Mouse (Mus musculus): ENCODE measurements at regions not wholly inside any gene's neighbourhood (a gene's known extent, or its start where the extent isn't known, plus 50 kb on each side); places are given as distances from the start of the nearest gene placed in this dataset.

DNA sequence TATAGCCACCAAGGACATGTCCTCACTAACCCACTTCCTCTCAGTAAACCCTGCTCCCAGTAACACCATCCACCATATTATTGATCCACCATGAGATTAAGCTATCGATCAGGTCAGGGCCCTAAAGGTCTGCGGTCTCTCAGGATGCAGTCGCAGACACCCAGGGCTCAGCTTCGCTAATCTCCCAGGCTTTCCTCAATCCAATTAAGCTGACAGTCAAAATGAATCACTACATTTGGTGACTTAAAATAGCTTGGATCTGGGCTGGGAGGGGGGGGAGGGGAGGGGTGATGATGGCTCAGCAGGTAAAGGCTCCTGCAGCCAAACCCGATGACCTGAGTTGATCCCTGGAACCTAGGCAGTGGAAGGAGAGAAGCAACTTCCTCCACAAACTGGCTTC is 233.7 kb upstream of the Lrfn2 start:
- Histone ChIP-seq H3K9me3 (ENCODE audit: control insufficient read depth, low read length) (no peaks in the 10 kb centered on the region), H3K4me1 (ENCODE audit: control insufficient read depth, insufficient read depth, low read length) (no peaks in the 10 kb centered on the region), H3K4me2 (replicated peaks; ENCODE audit: low read depth, low read length, severe bottlenecking) (no peak overlapping the region), H3K4me3 (replicated peaks; ENCODE audit: low read length) (no peak overlapping the region), H3K27ac (replicated peaks; ENCODE audit: low read depth, low read length) (no peak overlapping the region), H3K27me3 (ENCODE audit: control insufficient read depth, insufficient read depth, low read length) (no peaks in the 10 kb centered on the region), H3K9ac (ENCODE audit: low read depth, low read length, severe bottlenecking) (no peak overlapping the region), H3K36me3 (ENCODE audit: control insufficient read depth, insufficient read depth, low read length) (no peaks in the 10 kb centered on the region)
- WGBS, result 90% methylated on average over 5 of the region's 5 CpGs
- DNase-seq (ENCODE audit: low spot score) (no peak), ATAC-seq (ENCODE audit: low FRiP score, low read depth) (no peak)
- no peak for TF ChIP-seq POLR2A (IDR thresholded peaks at IDR 0.05; ENCODE audit: borderline replicate concordance, extremely low read depth, insufficient read depth, insufficient read length)

DNA sequence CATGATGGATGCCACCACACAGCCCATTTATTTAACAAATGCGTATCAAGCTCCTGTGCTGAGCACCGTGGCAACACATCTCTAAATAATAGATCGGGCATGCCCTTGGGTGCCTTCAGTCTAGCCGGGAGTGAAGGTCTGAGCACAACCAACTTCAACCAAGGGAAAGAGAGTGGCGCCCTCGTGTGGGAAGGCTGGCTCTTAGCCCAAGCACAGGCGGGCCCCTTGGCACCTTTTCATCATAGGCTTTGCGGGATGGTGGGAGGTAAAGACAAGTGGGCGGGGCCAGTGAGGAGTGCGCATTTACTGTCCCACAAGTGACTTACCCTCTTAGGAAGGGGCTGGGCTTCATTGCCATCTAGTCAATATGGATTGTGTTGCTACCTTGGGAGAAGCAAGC is 231.6 kb upstream of the Lrfn2 start:
- H3K36me3 ChIP-seq (ENCODE audit: control insufficient read depth, insufficient read depth, low read length), result no peaks in the 10 kb centered on the region
- H3K4me2 ChIP-seq (replicated peaks; ENCODE audit: low read depth, low read length, severe bottlenecking), result no peak overlapping the region
- no peaks in the 10 kb centered on the region for H3K4me1 ChIP-seq (ENCODE audit: control insufficient read depth, insufficient read depth, low read length)
- no peak for DNase-seq (ENCODE audit: low spot score)
- no peak overlapping the region for H3K27ac ChIP-seq (replicated peaks; ENCODE audit: low read depth, low read length)
- TF ChIP-seq POLR2A (IDR thresholded peaks at IDR 0.05; ENCODE audit: borderline replicate concordance, extremely low read depth, insufficient read depth, insufficient read length), result no peak
- no peak overlapping the region for H3K9ac ChIP-seq (ENCODE audit: low read depth, low read length, severe bottlenecking)
- no peak overlapping the region for H3K4me3 ChIP-seq (replicated peaks; ENCODE audit: low read length)
- WGBS, result 31% methylated on average over 10 of the region's 10 CpGs
- no peaks in the 10 kb centered on the region for H3K9me3 ChIP-seq (ENCODE audit: control insufficient read depth, low read length)
- no peak for ATAC-seq (ENCODE audit: low FRiP score, low read depth)
- no peaks in the 10 kb centered on the region for H3K27me3 ChIP-seq (ENCODE audit: control insufficient read depth, insufficient read depth, low read length)

DNA sequence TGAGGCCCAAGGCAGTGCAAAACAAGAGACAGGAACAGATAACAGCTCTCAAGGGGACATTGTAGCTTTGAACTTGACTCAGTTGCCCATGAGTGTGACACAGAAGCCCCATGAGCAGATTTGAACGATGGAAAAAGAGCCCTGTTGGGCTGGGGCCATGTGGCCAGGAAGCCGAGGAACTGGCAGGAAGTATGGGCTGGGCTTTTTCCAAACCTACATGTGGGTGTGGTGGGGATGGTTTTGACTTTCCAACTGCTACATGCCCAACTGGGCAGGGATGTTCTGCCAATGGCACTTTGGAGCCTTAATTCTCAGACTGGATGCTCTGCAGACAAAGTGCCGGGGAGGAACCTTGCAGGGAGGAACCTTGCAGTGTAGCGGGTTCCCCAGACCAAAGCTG is 211.7 kb upstream of the Lrfn2 start:
- ATAC-seq (ENCODE audit: low FRiP score, low read depth), result no peak
- TF ChIP-seq POLR2A (IDR thresholded peaks at IDR 0.05; ENCODE audit: borderline replicate concordance, extremely low read depth, insufficient read depth, insufficient read length), result no peak
- no peak for DNase-seq (ENCODE audit: low spot score)
- 73% methylated on average over 4 of the region's 4 CpGs for WGBS
- no peak overlapping the region for H3K4me2 ChIP-seq (replicated peaks; ENCODE audit: low read depth, low read length, severe bottlenecking)
- H3K27me3 ChIP-seq (ENCODE audit: control insufficient read depth, insufficient read depth, low read length), result no peaks in the 10 kb centered on the region; the same call in 1 of the 2 replicates
- H3K9me3 ChIP-seq (ENCODE audit: control insufficient read depth, low read length), result no peaks in the 10 kb centered on the region
- H3K4me3 ChIP-seq (replicated peaks; ENCODE audit: low read length), result no peak overlapping the region
- no peaks in the 10 kb centered on the region for H3K4me1 ChIP-seq (ENCODE audit: control insufficient read depth, insufficient read depth, low read length)
- H3K36me3 ChIP-seq (ENCODE audit: control insufficient read depth, insufficient read depth, low read length), result no peaks in the 10 kb centered on the region
- H3K9ac ChIP-seq (ENCODE audit: low read depth, low read length, severe bottlenecking), result no peak overlapping the region
- no peak overlapping the region for H3K27ac ChIP-seq (replicated peaks; ENCODE audit: low read depth, low read length)

DNA sequence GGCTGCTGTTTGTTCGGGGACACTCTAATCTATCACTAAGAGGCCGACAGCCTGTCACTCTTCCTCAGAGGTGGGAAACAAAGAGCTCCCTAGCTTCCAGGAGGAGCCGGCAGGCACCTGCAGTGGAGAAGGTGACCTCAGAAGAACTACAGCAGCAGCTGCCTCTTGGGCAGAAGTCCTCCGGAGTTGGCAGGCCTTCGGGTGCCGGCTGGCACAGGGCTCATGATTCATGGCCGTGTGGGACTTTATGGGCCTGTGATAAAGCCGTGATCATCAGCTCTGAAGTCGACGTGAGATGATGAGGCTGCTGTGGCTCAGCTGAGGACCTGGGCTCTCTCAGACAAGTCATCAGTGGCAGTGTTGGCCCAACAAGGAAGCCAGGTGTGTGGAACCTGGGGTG is 208.9 kb upstream of the Lrfn2 start:
- TF ChIP-seq POLR2A (IDR thresholded peaks at IDR 0.05; ENCODE audit: borderline replicate concordance, extremely low read depth, insufficient read depth, insufficient read length), result no peak
- ATAC-seq (ENCODE audit: low FRiP score, low read depth) (no peak), DNase-seq (ENCODE audit: low spot score) (no peak)
- H3K27me3 ChIP-seq (ENCODE audit: control insufficient read depth, insufficient read depth, low read length), result no peaks in the 10 kb centered on the region; the same call in 1 of the 2 replicates
- 78% methylated on average over 10 of the region's 10 CpGs for WGBS
- H3K4me1 ChIP-seq (ENCODE audit: control insufficient read depth, insufficient read depth, low read length), result no peaks in the 10 kb centered on the region
- H3K27ac ChIP-seq (replicated peaks; ENCODE audit: low read depth, low read length), result no peak overlapping the region
- no peak overlapping the region for H3K9ac ChIP-seq (ENCODE audit: low read depth, low read length, severe bottlenecking)
- no peak overlapping the region for H3K4me2 ChIP-seq (replicated peaks; ENCODE audit: low read depth, low read length, severe bottlenecking)
- no peaks in the 10 kb centered on the region for H3K9me3 ChIP-seq (ENCODE audit: control insufficient read depth, low read length)
- no peaks in the 10 kb centered on the region for H3K36me3 ChIP-seq (ENCODE audit: control insufficient read depth, insufficient read depth, low read length)
- H3K4me3 ChIP-seq (replicated peaks; ENCODE audit: low read length), result no peak overlapping the region

DNA sequence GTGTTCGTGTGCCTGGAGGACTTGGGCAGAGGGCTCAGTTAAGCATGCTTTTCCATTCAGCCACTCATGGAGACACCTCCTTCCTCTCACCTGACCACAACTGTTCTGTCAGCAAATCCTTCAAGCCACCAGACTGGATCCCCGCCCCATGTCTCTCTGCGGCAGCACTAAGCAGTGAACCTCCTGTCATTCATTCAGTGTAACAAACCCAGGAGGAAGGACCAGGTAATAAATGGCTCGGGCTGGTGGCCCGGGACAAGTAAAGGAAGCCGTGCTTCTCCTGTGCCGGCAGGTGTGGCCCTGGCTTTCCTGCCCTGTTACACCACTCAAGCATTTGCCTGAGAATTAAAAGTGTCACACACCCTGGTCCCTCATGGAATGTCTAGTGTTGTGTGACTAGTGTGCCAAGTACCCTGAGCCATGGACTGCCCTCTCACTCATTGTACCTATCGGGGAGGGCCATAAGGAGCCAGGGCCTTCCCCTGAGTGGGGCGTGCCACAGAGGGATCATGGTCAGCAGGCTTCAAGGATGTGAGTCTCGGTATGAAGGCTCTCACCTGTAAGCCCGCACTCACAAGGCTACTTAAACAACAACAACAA is 207.6 kb upstream of the Lrfn2 start:
- TF ChIP-seq POLR2A (IDR thresholded peaks at IDR 0.05; ENCODE audit: borderline replicate concordance, extremely low read depth, insufficient read depth, insufficient read length), result no peak

DNA sequence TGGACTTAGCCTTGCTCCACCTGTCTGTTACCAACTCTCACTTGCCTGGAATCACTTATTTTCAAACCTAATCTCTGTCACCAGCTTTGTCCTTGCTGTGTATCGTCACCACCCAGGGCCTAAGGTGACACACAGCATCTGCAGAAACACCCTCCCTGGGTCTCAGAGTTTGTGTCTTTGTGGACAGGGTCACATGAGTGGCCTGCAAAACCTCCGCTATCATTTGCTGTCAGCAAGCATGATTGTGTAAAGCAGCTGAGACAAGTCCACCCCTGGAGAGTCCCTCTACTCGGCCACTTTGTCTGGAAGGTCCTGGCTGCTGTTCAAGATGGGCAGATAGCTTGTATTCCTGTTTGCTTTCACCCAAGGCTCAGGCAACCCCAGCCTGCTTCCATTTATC is 205.7 kb upstream of the Lrfn2 start:
- no peaks in the 10 kb centered on the region for H3K36me3 ChIP-seq (ENCODE audit: control insufficient read depth, insufficient read depth, low read length)
- H3K27me3 ChIP-seq (ENCODE audit: control insufficient read depth, insufficient read depth, low read length), result no peaks in the 10 kb centered on the region; the same call in 1 of the 2 replicates
- H3K4me1 ChIP-seq (ENCODE audit: control insufficient read depth, insufficient read depth, low read length), result no peaks in the 10 kb centered on the region
- ATAC-seq (ENCODE audit: low FRiP score, low read depth) (no peak), DNase-seq (ENCODE audit: low spot score) (no peak)
- no peaks in the 10 kb centered on the region for H3K9me3 ChIP-seq (ENCODE audit: control insufficient read depth, low read length)
- 50% methylated on average over 3 of the region's 3 CpGs for WGBS
- no peak overlapping the region for H3K27ac ChIP-seq (replicated peaks; ENCODE audit: low read depth, low read length)
- H3K9ac ChIP-seq (ENCODE audit: low read depth, low read length, severe bottlenecking), result no peak overlapping the region
- H3K4me2 ChIP-seq (replicated peaks; ENCODE audit: low read depth, low read length, severe bottlenecking), result no peak overlapping the region
- no peak for TF ChIP-seq POLR2A (IDR thresholded peaks at IDR 0.05; ENCODE audit: borderline replicate concordance, extremely low read depth, insufficient read depth, insufficient read length)
- H3K4me3 ChIP-seq (replicated peaks; ENCODE audit: low read length), result no peak overlapping the region

More for the DNA sequence above, 207.6 kb upstream of the Lrfn2 start:
- H3K4me3 ChIP-seq (replicated peaks; ENCODE audit: low read length), result no peak overlapping the region
- no peaks in the 10 kb centered on the region for H3K4me1 ChIP-seq (ENCODE audit: control insufficient read depth, insufficient read depth, low read length)
- H3K36me3 ChIP-seq (ENCODE audit: control insufficient read depth, insufficient read depth, low read length), result no peaks in the 10 kb centered on the region
- no peak overlapping the region for H3K4me2 ChIP-seq (replicated peaks; ENCODE audit: low read depth, low read length, severe bottlenecking)
- H3K9me3 ChIP-seq (ENCODE audit: control insufficient read depth, low read length), result no peaks in the 10 kb centered on the region
- DNase-seq (ENCODE audit: low spot score) (no peak), ATAC-seq (ENCODE audit: low FRiP score, low read depth) (no peak)
- 74% methylated on average over 11 of the region's 11 CpGs for WGBS
- H3K27me3 ChIP-seq (ENCODE audit: control insufficient read depth, insufficient read depth, low read length), result no peaks in the 10 kb centered on the region; the same call in 1 of the 2 replicates
- no peak overlapping the region for H3K27ac ChIP-seq (replicated peaks; ENCODE audit: low read depth, low read length)
- H3K9ac ChIP-seq (ENCODE audit: low read depth, low read length, severe bottlenecking), result no peak overlapping the region
